Mouse (Mus musculus): ENCODE measurements around the gene Hmg20b. TPM values are rescaled to one million over a fixed set of nuclear protein-coding genes. Genes with fewer than 3 reads are reported as not detected.
A peak's percentile ranks its signal among the peaks of the same experiment; 100 is the strongest.

Gene Hmg20b
- polyA plus RNA-seq, 1 experiment, result 51.8 TPM

DNA sequence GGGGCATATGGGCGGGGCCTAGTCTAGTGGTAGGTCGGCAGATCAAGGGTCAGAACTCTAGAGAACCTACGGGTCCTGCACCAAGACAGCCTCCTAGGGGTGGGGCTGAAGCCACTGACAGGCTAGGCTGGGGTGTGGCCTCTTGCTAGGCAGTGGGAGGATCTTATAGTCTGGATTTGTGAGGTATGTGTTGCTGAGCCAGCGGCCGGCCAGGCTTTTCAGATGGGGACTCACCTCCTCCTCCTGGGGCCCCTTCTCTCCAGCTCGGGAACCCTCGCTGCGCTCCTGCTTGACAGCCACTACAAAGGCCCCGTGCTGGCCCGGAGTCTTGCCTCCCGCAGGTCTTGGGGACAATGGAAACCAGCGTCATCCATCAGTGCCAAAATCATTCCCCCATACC is 1.1 kb downstream of the Hmg20b start:
- peaks cover 2% of the 10 kb centered on the region for H3K4me1 ChIP-seq (ENCODE audit: control insufficient read depth, insufficient read depth, low read length)
- TF ChIP-seq POLR2A (IDR thresholded peaks at IDR 0.05; ENCODE audit: insufficient read depth, low read length), result no peak
- no peak; the same call in 1 of the 2 replicates for TF ChIP-seq EP300 (IDR thresholded peaks at IDR 0.05; ENCODE audit: insufficient read depth, low read depth, low read length)
- TF ChIP-seq CTCF (IDR thresholded peaks at IDR 0.05; ENCODE audit: low read depth, low read length), result no peak
- peak overlapping the region; percentile 88 for H3K9ac ChIP-seq (ENCODE audit: low read depth, poor library complexity, severe bottlenecking)
- no peaks in the 10 kb centered on the region for H3K27me3 ChIP-seq (ENCODE audit: control insufficient read depth, insufficient read depth, low read length, poor library complexity, severe bottlenecking)
- no peak overlapping the region for H3K27ac ChIP-seq (ENCODE audit: insufficient read depth, low read length)
- 0 out of 2 replicates have a peak, but pooled peaks cover 3% of the 10 kb centered on the region for H3K36me3 ChIP-seq (ENCODE audit: control insufficient read depth, insufficient read depth, low read length, poor library complexity, severe bottlenecking)
- no peaks in the 10 kb centered on the region for H3K9me3 ChIP-seq (replicated peaks; ENCODE audit: control insufficient read depth, insufficient read depth, low read length, poor library complexity, severe bottlenecking)
- peak overlapping the region; percentile 74 for H3K4me3 ChIP-seq (ENCODE audit: low read depth, low read length)

DNA sequence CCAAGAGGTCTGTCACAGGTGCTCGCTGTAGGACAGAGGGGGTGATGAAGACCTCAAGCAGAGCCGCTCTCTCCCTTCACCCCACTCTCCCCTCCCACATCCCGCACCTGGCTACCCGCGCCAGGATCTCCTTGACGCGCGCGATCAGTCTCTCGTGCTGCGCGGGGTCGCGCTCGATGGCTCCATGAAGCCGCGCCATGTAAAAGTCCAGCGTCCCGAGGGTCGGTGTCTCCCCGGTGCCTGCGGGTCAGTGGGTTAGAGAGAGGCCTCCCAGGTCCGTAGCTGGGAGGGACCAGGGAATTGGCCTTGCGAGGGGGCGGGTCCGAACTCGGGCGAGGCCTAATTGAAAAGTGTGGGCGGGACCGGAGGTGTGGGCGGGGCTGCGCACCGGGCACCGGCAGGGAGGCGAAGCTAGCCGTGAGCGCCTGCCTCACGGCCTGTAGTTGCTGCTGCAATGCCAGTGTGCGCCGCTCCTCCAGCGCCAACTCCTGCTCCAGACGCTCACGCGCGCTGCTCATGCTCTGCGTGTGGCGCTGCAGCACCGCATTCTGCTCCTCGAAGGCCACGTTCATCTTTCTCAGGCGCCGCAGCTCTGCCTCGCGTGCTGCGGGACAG is 3.7 kb downstream of the Hmg20b start:
- Histone ChIP-seq H3K36me3 (ENCODE audit: control insufficient read depth, insufficient read depth, low read length, poor library complexity, severe bottlenecking) (0 out of 2 replicates have a peak, but pooled peaks cover 3% of the 10 kb centered on the region), H3K9ac (ENCODE audit: low read depth, poor library complexity, severe bottlenecking) (peak overlapping the region; percentile 1; the same call in 1 of the 2 replicates), H3K9me3 (replicated peaks; ENCODE audit: control insufficient read depth, insufficient read depth, low read length, poor library complexity, severe bottlenecking) (no peaks in the 10 kb centered on the region), H3K4me1 (ENCODE audit: control insufficient read depth, insufficient read depth, low read length) (peaks cover 2% of the 10 kb centered on the region), H3K4me3 (ENCODE audit: low read depth, low read length) (peak overlapping the region; percentile 46), H3K27me3 (ENCODE audit: control insufficient read depth, insufficient read depth, low read length, poor library complexity, severe bottlenecking) (peaks cover 7% of the 10 kb centered on the region), H3K27ac (ENCODE audit: insufficient read depth, low read length) (no peak overlapping the region)
- TF ChIP-seq POLR2A (IDR thresholded peaks at IDR 0.05; ENCODE audit: insufficient read depth, low read length) (peak; percentile 72), EP300 (IDR thresholded peaks at IDR 0.05; ENCODE audit: insufficient read depth, low read depth, low read length) (no peak), CTCF (IDR thresholded peaks at IDR 0.05; ENCODE audit: low read depth, low read length) (no peak)

DNA sequence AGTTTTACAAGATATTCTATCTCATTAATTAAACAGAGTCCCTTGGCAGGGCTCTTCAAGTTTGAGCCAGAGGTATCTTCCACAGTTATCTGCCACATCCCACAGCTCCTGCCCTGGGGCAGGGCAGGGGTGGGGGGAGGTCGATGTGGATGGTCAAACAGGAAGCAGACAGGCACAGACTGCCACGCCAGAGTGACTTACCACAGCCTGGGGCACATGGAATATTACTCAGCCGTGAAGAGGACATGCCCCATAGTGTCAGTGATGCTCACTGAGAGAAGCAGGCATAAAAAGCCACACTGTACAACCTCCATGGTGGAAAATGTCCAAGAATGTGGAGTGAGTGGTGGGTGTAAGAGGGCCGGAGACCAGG is 5.1 kb downstream of the Hmg20b start:
- Histone ChIP-seq H3K27me3 (ENCODE audit: control insufficient read depth, insufficient read depth, low read length, poor library complexity, severe bottlenecking) (peaks cover 7% of the 10 kb centered on the region), H3K9me3 (replicated peaks; ENCODE audit: control insufficient read depth, insufficient read depth, low read length, poor library complexity, severe bottlenecking) (no peaks in the 10 kb centered on the region), H3K4me1 (ENCODE audit: control insufficient read depth, insufficient read depth, low read length) (peaks cover 8% of the 10 kb centered on the region), H3K27ac (ENCODE audit: insufficient read depth, low read length) (no peak overlapping the region), H3K4me3 (ENCODE audit: low read depth, low read length) (no peak overlapping the region), H3K36me3 (ENCODE audit: control insufficient read depth, insufficient read depth, low read length, poor library complexity, severe bottlenecking) (0 out of 2 replicates have a peak, but pooled peaks cover 3% of the 10 kb centered on the region), H3K9ac (ENCODE audit: low read depth, poor library complexity, severe bottlenecking) (no peak overlapping the region)
- TF ChIP-seq EP300 (IDR thresholded peaks at IDR 0.05; ENCODE audit: insufficient read depth, low read depth, low read length), result no peak
- TF ChIP-seq POLR2A (IDR thresholded peaks at IDR 0.05; ENCODE audit: insufficient read depth, low read length), result no peak
- TF ChIP-seq CTCF (IDR thresholded peaks at IDR 0.05; ENCODE audit: low read depth, low read length), result no peak

DNA sequence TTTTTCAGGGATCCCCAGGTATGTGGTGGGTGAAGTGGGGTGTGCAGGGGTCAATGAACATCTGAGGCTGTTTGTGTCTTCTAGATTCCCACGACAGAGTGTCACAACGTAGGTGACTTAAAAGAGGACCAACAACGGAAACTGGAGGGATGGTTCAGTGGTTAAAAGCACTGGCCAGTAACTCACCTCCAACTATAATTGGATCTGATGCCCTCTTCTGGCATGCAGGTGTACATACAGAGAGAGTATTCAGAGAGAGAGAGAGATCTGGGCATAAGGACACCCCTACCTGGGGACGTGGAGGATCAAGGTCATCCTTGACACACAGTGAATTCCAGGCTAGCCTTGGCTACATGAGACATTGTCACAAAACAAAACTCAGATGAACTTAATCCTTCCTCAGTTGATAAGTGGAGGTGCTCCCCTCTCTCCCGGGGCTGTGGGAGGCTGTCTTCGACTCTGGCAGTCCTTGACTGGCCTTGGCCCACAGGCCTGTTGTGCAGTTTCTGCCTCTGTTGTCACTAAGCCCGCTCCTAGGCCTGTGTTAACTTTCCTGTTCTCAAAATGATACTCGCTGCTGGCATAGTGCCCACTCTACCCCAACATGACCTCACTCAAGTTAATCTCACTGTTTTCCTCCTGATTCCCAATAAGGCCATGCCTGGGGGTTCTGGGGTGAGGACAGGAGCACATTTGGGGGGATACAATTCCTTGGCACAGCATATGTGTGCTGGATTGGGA is 5.7 kb downstream of the Hmg20b start:
- Histone ChIP-seq H3K4me1 (ENCODE audit: control insufficient read depth, insufficient read depth, low read length) (peaks cover 11% of the 10 kb centered on the region), H3K9ac (ENCODE audit: low read depth, poor library complexity, severe bottlenecking) (no peak overlapping the region), H3K4me3 (ENCODE audit: low read depth, low read length) (no peak overlapping the region), H3K9me3 (replicated peaks; ENCODE audit: control insufficient read depth, insufficient read depth, low read length, poor library complexity, severe bottlenecking) (no peaks in the 10 kb centered on the region), H3K36me3 (ENCODE audit: control insufficient read depth, insufficient read depth, low read length, poor library complexity, severe bottlenecking) (0 out of 2 replicates have a peak, but pooled peaks cover 3% of the 10 kb centered on the region), H3K27me3 (ENCODE audit: control insufficient read depth, insufficient read depth, low read length, poor library complexity, severe bottlenecking) (peaks cover 7% of the 10 kb centered on the region), H3K27ac (ENCODE audit: insufficient read depth, low read length) (no peak overlapping the region)
- TF ChIP-seq CTCF (IDR thresholded peaks at IDR 0.05; ENCODE audit: low read depth, low read length), result no peak
- TF ChIP-seq POLR2A (IDR thresholded peaks at IDR 0.05; ENCODE audit: insufficient read depth, low read length), result no peak
- no peak for TF ChIP-seq EP300 (IDR thresholded peaks at IDR 0.05; ENCODE audit: insufficient read depth, low read depth, low read length)

DNA sequence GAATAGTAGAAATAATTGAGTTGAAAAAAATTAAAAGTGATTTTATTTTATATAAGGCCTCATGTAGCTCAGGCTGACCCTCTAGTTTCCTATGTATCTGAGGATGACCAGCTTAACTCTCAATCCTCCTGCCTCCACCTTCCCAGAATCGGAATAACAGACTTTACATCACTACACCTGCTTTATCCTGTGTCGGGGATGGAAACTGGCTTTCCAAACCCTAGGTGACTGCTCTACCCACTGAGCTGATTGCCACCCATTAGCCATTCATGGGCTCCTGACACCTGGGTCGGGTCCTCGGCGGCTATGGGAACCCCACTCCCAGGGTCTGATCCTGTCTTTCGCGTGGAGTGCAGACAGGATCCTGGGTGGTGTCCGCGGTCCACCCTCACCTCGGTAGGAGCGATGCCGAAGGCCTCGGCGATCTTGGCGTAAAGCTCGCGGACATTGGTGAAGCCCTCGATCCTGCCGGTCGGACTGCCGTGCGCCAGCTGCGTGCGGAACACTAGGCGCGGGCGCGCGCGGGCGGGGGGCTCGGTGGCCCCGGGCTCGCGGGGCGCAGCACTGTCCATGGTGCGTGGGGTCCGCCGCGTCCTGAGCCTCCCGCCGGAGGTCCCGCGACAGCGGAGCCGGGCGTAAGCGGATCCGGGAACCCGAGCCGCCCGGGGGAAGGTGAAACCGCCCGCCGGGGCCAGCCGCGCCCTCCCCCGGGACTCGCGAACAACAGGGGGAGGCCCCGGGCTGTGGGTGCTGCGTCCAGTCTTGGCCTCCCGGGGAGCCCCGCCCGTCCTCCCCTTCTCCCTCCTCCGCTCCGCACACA is 7.4 kb downstream of the Hmg20b start, which contains the start of gene Gipc3:
Gene Gipc3, minus strand, starts transcription at position 581 of the 820 bp plus-strand sequence.
- peak within 1 kb of the TSS; percentile 60 for H3K9ac ChIP-seq (ENCODE audit: low read depth, poor library complexity, severe bottlenecking)
- peaks cover 9% of the 10 kb centered on the region for H3K4me1 ChIP-seq (ENCODE audit: control insufficient read depth, insufficient read depth, low read length)
- TF ChIP-seq POLR2A (IDR thresholded peaks at IDR 0.05; ENCODE audit: insufficient read depth, low read length), result no peak
- no peak for TF ChIP-seq CTCF (IDR thresholded peaks at IDR 0.05; ENCODE audit: low read depth, low read length)
- no peak for TF ChIP-seq EP300 (IDR thresholded peaks at IDR 0.05; ENCODE audit: insufficient read depth, low read depth, low read length)
- H3K9me3 ChIP-seq (replicated peaks; ENCODE audit: control insufficient read depth, insufficient read depth, low read length, poor library complexity, severe bottlenecking), result no peaks in the 10 kb centered on the region
- no peak within 1 kb of the TSS for H3K27ac ChIP-seq (ENCODE audit: insufficient read depth, low read length)
- peak within 1 kb of the TSS; percentile 52 for H3K4me3 ChIP-seq (ENCODE audit: low read depth, low read length)
- H3K27me3 ChIP-seq (ENCODE audit: control insufficient read depth, insufficient read depth, low read length, poor library complexity, severe bottlenecking), result peaks cover 7% of the 10 kb centered on the region
- no peaks in the 10 kb centered on the region for H3K36me3 ChIP-seq (ENCODE audit: control insufficient read depth, insufficient read depth, low read length, poor library complexity, severe bottlenecking)

Measured in ES-Bruce4 (cell line).